Mouse (Mus musculus) stomach, embryonic 16.5 days (tissue): ENCODE results near the gene Pou2af1. TPM values are rescaled to one million over a fixed set of nuclear protein-coding genes. Genes with fewer than 3 reads are reported as not detected.

ENCODE experiments used
- ATAC-seq: fragments of 200-750 bp; cut with Nextera tagmentation; 2 replicates; pipeline ENCODE4 v1.8.0; 2017; ENCODE audit warnings: moderate number of reproducible peaks, moderate TSS enrichment; ENCODE audit not compliant: insufficient read depth, low FRiP score
- H3K27ac ChIP-seq: fragments of 300-500 bp; sonication (generic); 2 replicates; pipeline ENCODE4 v1.5.1; 2014; ENCODE audit warnings: low read length
- H3K27me3 ChIP-seq: fragments of 300-500 bp; sonication (generic); 2 replicates; pipeline ENCODE4 v1.6.1; 2014; ENCODE audit warnings: low read length, control low read depth, mixed read lengths; ENCODE audit not compliant: control insufficient read depth, insufficient read depth
- H3K36me3 ChIP-seq: fragments of 300-500 bp; sonication (generic); 2 replicates; pipeline ENCODE4 v1.6.1; 2014; ENCODE audit warnings: low read length; ENCODE audit not compliant: control insufficient read depth, insufficient read depth
- H3K4me1 ChIP-seq: fragments of 300-500 bp; sonication (generic); 2 replicates; pipeline ENCODE4 v1.6.1; 2014; ENCODE audit warnings: low read length, control low read depth, mixed read lengths; ENCODE audit not compliant: control insufficient read depth, insufficient read depth
- H3K4me2 ChIP-seq: fragments of 300-500 bp; sonication (generic); 2 replicates; pipeline ENCODE4 v1.6.1; 2014; ENCODE audit warnings: low read depth, low read length, mixed read lengths
- H3K4me3 ChIP-seq: fragments of 300-500 bp; sonication (generic); replicated peaks from 2 replicates; pipeline ENCODE4 v1.5.1; 2014; ENCODE audit warnings: mild to moderate bottlenecking, low read length
- H3K9ac ChIP-seq: fragments of 300-500 bp; sonication (generic); 2 replicates; pipeline ENCODE4 v1.6.1; 2014; ENCODE audit warnings: low read length
- H3K9me3 ChIP-seq: fragments of 300-500 bp; sonication (generic); replicated peaks from 2 replicates; pipeline ENCODE4 v1.6.1; 2016; ENCODE audit warnings: low read length, control low read depth; ENCODE audit not compliant: control insufficient read depth
- WGBS: fragments of 180-500 bp; shearing (Covaris S2); extraction: QIAGEN DNeasy Blood & Tissue Kit; methylation state at CpG from one replicate; pipeline ENCODE4 v1.1.7; 2014; 5-methylcytosine and 5-hydroxymethylcytosine counted together
- polyA plus RNA-seq: library from polyadenylated mRNA; unstranded; fragments of >200 nt; fragmentation: Nextera tagmentation; extraction: Ambion mirVana; gene quantifications from 2 replicates; pipeline ENCODE4 v1.2.1, GENCODE M21; 2015

Gene Pou2af1
- polyA plus RNA-seq, 1 experiment from 2014 or later = 0.66 TPM

GRCm38 (mm10) chr9:51278500-51279381 is 65.2 kb downstream of the Pou2af1 start, which contains the start of gene Colca2:
Colca2 (minus strand) TSS chr9:51278569.
- peak; percentile 94 for ATAC-seq
- no peaks in the 10 kb centered on the region for H3K36me3 ChIP-seq
- peaks cover 14% of the 10 kb centered on the region for H3K4me1 ChIP-seq
- H3K4me2 ChIP-seq = peak within 1 kb of the TSS; percentile 67
- H3K9me3 ChIP-seq = no peaks in the 10 kb centered on the region
- H3K27ac ChIP-seq = peak within 1 kb of the TSS; percentile 74
- under 1% methylated on average over 53 of the region's 53 CpGs for WGBS
- H3K9ac ChIP-seq = peak within 1 kb of the TSS; percentile 72
- H3K27me3 ChIP-seq = no peaks in the 10 kb centered on the region
- H3K4me3 ChIP-seq = peak within 1 kb of the TSS; percentile 55

GRCm38 (mm10) chr9:51286079-51286478 is 72.6 kb downstream of the Pou2af1 start:
- peaks cover 2% of the 10 kb centered on the region; the same call in 1 of the 2 replicates for H3K4me1 ChIP-seq
- no peak overlapping the region for H3K4me3 ChIP-seq
- H3K9ac ChIP-seq = no peak overlapping the region
- ATAC-seq = no peak
- no peaks in the 10 kb centered on the region for H3K9me3 ChIP-seq
- 24% methylated on average over 2 of the region's 2 CpGs for WGBS
- no peak overlapping the region for H3K27ac ChIP-seq
- no peaks in the 10 kb centered on the region for H3K27me3 ChIP-seq
- H3K4me2 ChIP-seq = no peak overlapping the region
- no peaks in the 10 kb centered on the region for H3K36me3 ChIP-seq

Other genes with a start within 250 kb of the Pou2af1 start
- gene Sik2, start 204.6 kb upstream of the Pou2af1 start, polyA plus RNA-seq = 20.5 and 20.7 TPM in 2 replicates
- gene Btg4, start 152.8 kb upstream of the Pou2af1 start, polyA plus RNA-seq = not detected in 2 replicates
- 4.3 and 4.7 TPM in 2 replicates for gene Layn, start 136.6 kb upstream of the Pou2af1 start, polyA plus RNA-seq
- gene 4833427G06Rik, start 111.6 kb upstream of the Pou2af1 start, polyA plus RNA-seq = 0.31 TPM in 1 of 2 replicates, not detected in the other
- 0.06 and 0.10 TPM in 2 replicates for gene Gm32742, start 48.2 kb upstream of the Pou2af1 start, polyA plus RNA-seq
- gene Colca2, start 64.9 kb downstream of the Pou2af1 start, polyA plus RNA-seq = 8.7 and 9.3 TPM in 2 replicates
- 0.87 and 0.94 TPM in 2 replicates for gene 1810046K07Rik, start 115.2 kb downstream of the Pou2af1 start, polyA plus RNA-seq